Mouse (Mus musculus) bone marrow, adult 2 months (tissue): ENCODE measurements around the gene Il17rc.

Experiments
- CTCF ChIP-seq: fragments of 200-500 bp; IDR thresholded peaks from 2 replicates; pipeline ENCODE4 v1.5.1; 2011; ENCODE audit warnings: low read length, control low read depth; ENCODE audit not compliant: control insufficient read depth, insufficient read depth
- POLR2A ChIP-seq: fragments of 200-500 bp; IDR thresholded peaks from 2 replicates; pipeline ENCODE4 v1.6.1; 2011; ENCODE audit warnings: low read depth, mild to moderate bottlenecking, control low read depth, low read length, borderline replicate concordance; ENCODE audit not compliant: control insufficient read depth

GRCm38 (mm10) chr6:113508947-113509280 is 37.7 kb downstream of the Il17rc start:
- TF ChIP-seq CTCF (no peak), POLR2A (no peak)
